Mouse (Mus musculus) forebrain, embryonic 13.5 days (tissue): ENCODE results near the gene Kif1b. TPM values are rescaled to one million over a fixed set of nuclear protein-coding genes. Genes with fewer than 3 reads are reported as not detected.

ENCODE experiments used
- ATAC-seq: fragments of 200-750 bp; cut with Nextera tagmentation; 2 replicates; pipeline ENCODE4 v1.8.0; 2017
- H3K27ac ChIP-seq: fragments of 300-500 bp; sonication (generic); 2 replicates; pipeline ENCODE4 v1.5.1; 2015; ENCODE audit warnings: inconsistent platforms, mild to moderate bottlenecking, moderate library complexity
- H3K27me3 ChIP-seq: fragments of 300-500 bp; sonication (generic); 2 replicates; pipeline ENCODE4 v1.6.1; 2015; ENCODE audit warnings: mild to moderate bottlenecking, inconsistent platforms
- H3K36me3 ChIP-seq: fragments of 300-500 bp; sonication (generic); 2 replicates; pipeline ENCODE4 v1.6.1; 2015; ENCODE audit warnings: mild to moderate bottlenecking, inconsistent platforms; ENCODE audit not compliant: poor library complexity, severe bottlenecking
- H3K4me1 ChIP-seq: fragments of 300-500 bp; sonication (generic); 2 replicates; pipeline ENCODE4 v1.6.1; 2015; ENCODE audit warnings: inconsistent platforms
- H3K4me2 ChIP-seq: fragments of 300-500 bp; sonication (generic); 2 replicates; pipeline ENCODE4 v1.6.1; 2015; ENCODE audit warnings: inconsistent platforms, mild to moderate bottlenecking, moderate library complexity
- H3K4me3 ChIP-seq: fragments of 300-500 bp; sonication (generic); 2 replicates; pipeline ENCODE4 v1.5.1; 2015; ENCODE audit warnings: mild to moderate bottlenecking, inconsistent platforms
- H3K9ac ChIP-seq: fragments of 300-500 bp; sonication (generic); 2 replicates; pipeline ENCODE4 v1.6.1; 2015; ENCODE audit warnings: mild to moderate bottlenecking, inconsistent platforms
- H3K9me3 ChIP-seq: fragments of 300-500 bp; sonication (generic); replicated peaks from 2 replicates; pipeline ENCODE4 v1.6.1; 2016; ENCODE audit warnings: inconsistent platforms
- WGBS: fragments of 180-500 bp; shearing (Covaris S2); methylation state at CpG from one replicate; pipeline ENCODE4 v1.1.7; 2015; 5-methylcytosine and 5-hydroxymethylcytosine counted together
- polyA plus RNA-seq: library from polyadenylated mRNA; unstranded; fragments of >200 nt; fragmentation: Nextera tagmentation; extraction: Ambion mirVana; gene quantifications from 2 replicates; pipeline ENCODE4 v1.2.1, GENCODE M21; 2015

Gene Kif1b
- polyA plus RNA-seq, 1 experiment from 2014 or later = 136 TPM

DNA sequence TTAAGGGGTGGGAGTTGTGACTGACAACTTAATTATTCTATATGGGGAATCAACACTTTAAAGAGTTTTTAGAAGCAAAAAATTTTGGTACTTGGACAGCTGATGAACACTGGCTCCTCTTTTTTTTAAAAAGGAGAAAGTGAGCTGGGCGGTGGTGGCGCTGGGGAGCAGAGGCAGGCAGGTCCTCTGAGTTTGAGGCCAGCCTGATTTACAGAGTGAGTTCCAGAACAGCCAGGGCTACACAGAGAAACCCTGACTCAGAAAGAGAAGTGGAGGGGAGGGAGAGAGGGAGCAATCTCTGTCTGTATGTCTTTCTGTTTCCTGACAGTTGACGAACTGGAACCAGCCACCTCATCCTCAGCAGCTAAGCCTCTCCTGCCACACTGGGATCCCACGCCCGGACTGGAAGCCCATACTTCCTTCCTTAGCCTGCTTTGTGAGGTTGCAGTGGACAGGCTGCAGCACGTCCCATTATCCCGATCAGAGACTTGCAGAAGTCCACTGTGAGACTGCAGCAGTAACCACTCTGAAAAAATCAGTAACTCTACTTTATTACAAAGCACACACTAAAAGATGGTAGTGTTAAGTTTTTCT, 17.2 kb downstream of the Kif1b start:
- WGBS = 93% methylated on average over 7 of the region's 7 CpGs

GRCm38 (mm10) chr4:149286287-149287137, 21.0 kb downstream of the Kif1b start:
- Histone ChIP-seq H3K9me3 (no peaks in the 10 kb centered on the region), H3K27me3 (no peaks in the 10 kb centered on the region), H3K4me1 (peaks cover 15% of the 10 kb centered on the region), H3K9ac (no peak overlapping the region), H3K4me2 (no peak overlapping the region), H3K36me3 (peaks cover 34% of the 10 kb centered on the region), H3K27ac (no peak overlapping the region), H3K4me3 (no peak overlapping the region)
- no peak for ATAC-seq
- WGBS = 82% methylated on average over 8 of the region's 8 CpGs

More for the DNA sequence above, 17.2 kb downstream of the Kif1b start:
- Histone ChIP-seq H3K36me3 (peaks cover 38% of the 10 kb centered on the region), H3K27ac (no peak overlapping the region), H3K4me2 (no peak overlapping the region), H3K4me3 (no peak overlapping the region), H3K4me1 (peaks cover 16% of the 10 kb centered on the region), H3K9ac (no peak overlapping the region), H3K9me3 (no peaks in the 10 kb centered on the region), H3K27me3 (no peaks in the 10 kb centered on the region)
- no peak for ATAC-seq

- no peak overlapping the region for H3K4me2 ChIP-seq
Observed at GRCm38 (mm10) chr4:149285691-149286090, 21.8 kb downstream of the Kif1b start.

GRCm38 (mm10) chr4:149283018-149283417, 24.5 kb downstream of the Kif1b start:
- no peak for ATAC-seq
- Histone ChIP-seq H3K27ac (no peak overlapping the region), H3K4me1 (peaks cover 30% of the 10 kb centered on the region), H3K27me3 (no peaks in the 10 kb centered on the region), H3K9ac (no peak overlapping the region), H3K4me2 (no peak overlapping the region), H3K9me3 (no peaks in the 10 kb centered on the region), H3K4me3 (no peak overlapping the region), H3K36me3 (peaks cover 4% of the 10 kb centered on the region; the same call in 1 of the 2 replicates)
- WGBS = 93% methylated on average over 3 of the region's 3 CpGs

More at GRCm38 (mm10) chr4:149285691-149286090, 21.8 kb downstream of the Kif1b start:
- WGBS = 91% methylated on average over 1 of the region's 1 CpGs
- ATAC-seq = no peak
- no peak overlapping the region for H3K4me3 ChIP-seq
- peaks cover 27% of the 10 kb centered on the region for H3K36me3 ChIP-seq
- peaks cover 17% of the 10 kb centered on the region for H3K4me1 ChIP-seq
- no peak overlapping the region for H3K27ac ChIP-seq
- no peaks in the 10 kb centered on the region for H3K27me3 ChIP-seq
- no peaks in the 10 kb centered on the region for H3K9me3 ChIP-seq
- H3K9ac ChIP-seq = no peak overlapping the region

GRCm38 (mm10) chr4:149282025-149282738, 25.3 kb downstream of the Kif1b start:
- Histone ChIP-seq H3K27me3 (no peaks in the 10 kb centered on the region), H3K9me3 (no peaks in the 10 kb centered on the region), H3K4me2 (no peak overlapping the region), H3K4me3 (no peak overlapping the region), H3K9ac (no peak overlapping the region), H3K27ac (no peak overlapping the region), H3K4me1 (peaks cover 38% of the 10 kb centered on the region), H3K36me3 (peaks cover 4% of the 10 kb centered on the region; the same call in 1 of the 2 replicates)
- ATAC-seq = no peak
- WGBS = 73% methylated on average over 7 of the region's 7 CpGs

- Histone ChIP-seq H3K9ac (no peak overlapping the region), H3K4me1 (peaks cover 23% of the 10 kb centered on the region), H3K27me3 (no peaks in the 10 kb centered on the region), H3K4me2 (no peak overlapping the region), H3K36me3 (peaks cover 42% of the 10 kb centered on the region), H3K9me3 (no peaks in the 10 kb centered on the region; the same call in 1 of the 2 replicates), H3K4me3 (no peak overlapping the region), H3K27ac (0 out of 2 replicates have a peak overlapping the region, but pooled peaks have one; percentile 6)
- whole genome bisulfite sequencing = 64% methylated on average over 4 of the region's 4 CpGs
- ATAC-seq = peak; percentile 73
Observed at GRCm38 (mm10) chr4:149277571-149277970, 29.9 kb downstream of the Kif1b start.

- 100% methylated on average over 1 of the region's 1 CpGs for WGBS
- ATAC-seq = no peak
- H3K9ac ChIP-seq = no peak overlapping the region
Observed at GRCm38 (mm10) chr4:149273128-149273527, 34.4 kb downstream of the Kif1b start.

GRCm38 (mm10) chr4:149270541-149270940, 37.0 kb downstream of the Kif1b start:
- Histone ChIP-seq H3K4me3 (no peak overlapping the region), H3K27me3 (no peaks in the 10 kb centered on the region), H3K4me1 (no peaks in the 10 kb centered on the region), H3K36me3 (peaks cover 87% of the 10 kb centered on the region), H3K4me2 (no peak overlapping the region), H3K9me3 (no peaks in the 10 kb centered on the region; the same call in 1 of the 2 replicates), H3K9ac (no peak overlapping the region), H3K27ac (no peak overlapping the region)
- 96% methylated on average over 6 of the region's 6 CpGs for WGBS
- no peak for ATAC-seq

More at GRCm38 (mm10) chr4:149273128-149273527, 34.4 kb downstream of the Kif1b start:
- Histone ChIP-seq H3K4me1 (peaks cover 9% of the 10 kb centered on the region), H3K4me2 (no peak overlapping the region), H3K27me3 (no peaks in the 10 kb centered on the region), H3K27ac (no peak overlapping the region), H3K36me3 (peaks cover 73% of the 10 kb centered on the region), H3K4me3 (no peak overlapping the region), H3K9me3 (no peaks in the 10 kb centered on the region; the same call in 1 of the 2 replicates)

DNA sequence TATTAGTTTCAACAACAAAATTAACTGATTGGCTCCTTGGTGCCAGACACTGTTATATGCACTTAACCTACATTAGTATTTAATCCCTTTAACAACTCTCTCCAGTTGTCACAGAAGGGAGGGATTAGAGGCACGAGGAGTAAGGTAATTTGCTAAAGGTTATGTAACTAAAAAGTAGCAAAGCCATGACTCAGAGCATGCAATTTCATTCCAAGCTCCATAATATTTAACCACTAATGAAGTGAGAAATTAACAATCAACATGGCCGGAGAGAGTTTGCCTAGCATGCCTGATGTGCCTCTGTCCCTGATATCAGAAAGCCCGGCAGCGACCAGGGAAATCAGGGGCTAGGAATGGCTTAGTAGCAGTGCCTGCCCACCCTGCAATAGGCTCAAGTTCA, 38.5 kb downstream of the Kif1b start:
- Histone ChIP-seq H3K4me3 (no peak overlapping the region), H3K36me3 (peaks cover 77% of the 10 kb centered on the region), H3K4me2 (no peak overlapping the region), H3K9ac (no peak overlapping the region), H3K9me3 (no peaks in the 10 kb centered on the region; the same call in 1 of the 2 replicates), H3K27ac (no peak overlapping the region), H3K4me1 (no peaks in the 10 kb centered on the region), H3K27me3 (no peaks in the 10 kb centered on the region)
- 87% methylated on average over 4 of the region's 4 CpGs for WGBS
- no peak for ATAC-seq

DNA sequence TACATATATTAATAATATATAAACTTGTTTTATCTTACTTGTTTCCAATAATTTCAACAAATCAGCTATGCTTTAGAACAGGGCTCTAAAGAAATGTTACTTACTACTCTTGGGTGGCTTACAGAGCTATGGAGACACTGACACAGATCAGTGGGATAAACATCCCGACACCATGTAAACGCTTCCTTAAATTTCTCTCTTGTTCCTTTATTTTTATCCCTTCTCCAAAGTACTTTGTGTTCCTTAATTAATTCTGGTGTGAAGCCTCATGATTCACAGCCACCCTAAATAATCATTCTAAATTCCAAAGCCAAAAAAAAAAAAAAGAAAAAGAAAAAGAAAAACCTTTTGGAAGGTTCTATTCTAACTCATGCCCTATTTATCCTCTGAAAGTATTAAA, 42.6 kb downstream of the Kif1b start:
- Histone ChIP-seq H3K36me3 (peaks cover 67% of the 10 kb centered on the region), H3K9ac (no peak overlapping the region), H3K9me3 (no peaks in the 10 kb centered on the region), H3K4me1 (no peaks in the 10 kb centered on the region), H3K4me2 (no peak overlapping the region), H3K27me3 (no peaks in the 10 kb centered on the region), H3K4me3 (no peak overlapping the region), H3K27ac (no peak overlapping the region)
- WGBS = 94% methylated on average over 2 of the region's 2 CpGs
- ATAC-seq = no peak

DNA sequence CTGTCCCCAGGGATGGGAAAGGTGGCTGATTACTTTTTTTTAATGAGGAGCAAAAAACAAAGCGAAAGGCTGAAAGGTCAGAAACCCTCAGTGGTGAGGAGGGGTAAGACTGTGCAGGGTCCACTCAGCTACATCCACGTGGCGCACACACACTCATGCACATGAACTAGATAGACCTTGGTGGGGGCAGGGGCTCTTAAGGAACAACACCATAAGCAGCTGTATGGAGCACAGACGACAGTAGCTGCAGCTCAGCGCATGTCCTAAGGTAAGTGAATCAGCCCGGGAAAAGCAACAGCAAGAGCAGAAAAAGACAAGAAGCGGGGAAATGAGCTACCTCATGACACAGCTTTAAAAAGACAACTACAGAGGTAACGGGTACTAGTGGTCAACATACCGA, 44.3 kb downstream of the Kif1b start:
- no peak overlapping the region for H3K9ac ChIP-seq
- 93% methylated on average over 9 of the region's 9 CpGs for WGBS
- no peak overlapping the region for H3K4me2 ChIP-seq
- no peak overlapping the region for H3K27ac ChIP-seq
- no peak overlapping the region for H3K4me3 ChIP-seq
- H3K9me3 ChIP-seq = no peaks in the 10 kb centered on the region
- no peak for ATAC-seq
- peaks cover 68% of the 10 kb centered on the region for H3K36me3 ChIP-seq
- no peaks in the 10 kb centered on the region for H3K27me3 ChIP-seq
- H3K4me1 ChIP-seq = no peaks in the 10 kb centered on the region

DNA sequence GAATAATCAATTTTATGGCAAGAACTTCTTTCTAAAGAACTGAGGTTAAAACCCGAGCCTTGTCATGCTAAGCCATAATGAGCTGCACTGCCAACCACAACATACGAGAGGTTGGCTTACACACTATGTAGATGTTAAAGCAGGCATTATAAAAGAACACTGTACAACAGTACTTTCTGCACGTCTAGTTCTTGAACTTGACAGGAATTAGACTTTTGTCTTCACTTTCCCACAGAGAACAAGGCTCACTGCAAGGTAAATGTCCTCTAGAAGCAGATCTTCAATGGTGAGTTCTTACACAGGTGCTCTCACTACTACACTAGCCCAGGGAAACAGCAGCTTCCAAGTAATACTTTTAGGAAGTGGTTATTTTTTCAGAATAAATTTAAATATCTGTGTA, 46.0 kb downstream of the Kif1b start:
- Histone ChIP-seq H3K36me3 (peaks cover 70% of the 10 kb centered on the region), H3K4me2 (no peak overlapping the region), H3K27ac (no peak overlapping the region), H3K4me3 (no peak overlapping the region), H3K9ac (no peak overlapping the region), H3K4me1 (peaks cover 6% of the 10 kb centered on the region), H3K27me3 (no peaks in the 10 kb centered on the region), H3K9me3 (no peaks in the 10 kb centered on the region)
- 60% methylated on average over 3 of the region's 3 CpGs for WGBS
- no peak for ATAC-seq
